Mouse (Mus musculus): ENCODE results near the gene Gm9821. TPM values are rescaled to one million over a fixed set of nuclear protein-coding genes. Genes with fewer than 3 reads are reported as not detected.

Gene Gm9821
- total RNA-seq (2021): not detected

GRCm38 (mm10) chr2:91945483-91945882 lies at the start of gene Gm9821:
Gm9821 (plus strand) TSS chr2:91945703.
- no peak for DNase-seq
- intact Hi-C loops (cut with DNase I): no loop called here

DNA sequence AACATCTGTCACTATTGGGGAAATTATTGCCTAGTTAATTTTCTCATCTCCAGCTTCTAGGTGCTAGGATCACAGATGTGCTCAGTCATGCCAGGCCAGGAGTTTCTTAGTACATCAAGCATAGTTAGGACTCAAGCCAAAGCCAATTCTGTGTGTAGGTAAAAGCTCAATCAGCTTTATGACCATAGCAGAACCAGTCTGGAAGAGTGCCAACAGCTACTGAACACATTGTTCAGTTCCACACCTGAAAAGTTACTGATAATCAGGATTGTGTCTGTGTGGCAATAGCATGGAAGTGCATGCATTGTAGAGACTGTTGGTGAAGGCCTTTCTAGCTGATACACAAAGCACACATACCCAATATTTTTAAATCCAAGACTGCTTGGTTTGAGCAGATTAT lies 47.5 kb upstream of the Gm9821 start:
- no peak for DNase-seq
- intact Hi-C loops (cut with DNase I): no loop called here

GRCm38 (mm10) chr2:91899141-91899540 lies 46.4 kb upstream of the Gm9821 start:
- intact Hi-C loops (cut with DNase I): no loop called here
- DNase-seq: no peak

GRCm38 (mm10) chr2:91900431-91900830 lies 45.1 kb upstream of the Gm9821 start:
- intact Hi-C loops (cut with DNase I): no loop called here
- no peak for DNase-seq

- DNase-seq: no peak
- intact Hi-C loops (cut with DNase I): no loop called here
Observed at GRCm38 (mm10) chr2:91902336-91902735, 43.2 kb upstream of the Gm9821 start.

- intact Hi-C loops (cut with DNase I): no loop called here
- DNase-seq: no peak
Observed at GRCm38 (mm10) chr2:91903171-91903925, 42.2 kb upstream of the Gm9821 start.

DNA sequence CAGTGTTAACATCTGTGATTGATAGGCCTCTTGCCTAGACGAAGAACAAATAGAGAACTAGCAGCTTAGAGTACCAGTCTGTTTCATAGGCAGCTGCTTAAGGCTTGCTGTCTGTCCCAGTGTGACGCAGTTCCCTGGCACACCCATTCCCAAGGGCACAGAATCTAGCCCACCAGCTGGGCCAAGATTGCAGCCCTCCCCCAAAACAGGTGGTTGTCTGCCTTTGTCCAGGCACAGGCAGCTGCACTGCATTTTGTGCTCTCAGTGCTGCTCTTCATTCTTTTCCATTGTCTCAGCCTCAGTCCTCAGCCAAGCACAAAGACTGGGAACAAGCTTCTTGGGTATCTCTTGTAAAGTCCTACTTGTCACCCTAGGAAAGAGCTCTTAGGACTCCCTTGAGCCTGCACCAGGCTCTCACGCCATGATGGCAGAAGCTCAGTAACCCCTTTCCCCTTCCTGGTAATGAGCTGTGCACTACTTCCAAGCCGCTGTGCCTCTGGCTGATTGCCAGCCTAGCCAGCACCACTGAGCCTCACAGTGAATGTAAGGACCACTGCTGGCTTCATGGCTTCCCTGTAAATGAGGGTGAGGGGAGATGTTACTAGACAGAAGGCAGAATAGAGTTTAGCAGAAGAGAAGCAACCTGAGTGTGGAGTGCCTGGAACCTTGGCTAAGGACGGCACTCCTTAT lies 40.7 kb upstream of the Gm9821 start:
- intact Hi-C loops (cut with DNase I): no loop called here
- DNase-seq: no peak

DNA sequence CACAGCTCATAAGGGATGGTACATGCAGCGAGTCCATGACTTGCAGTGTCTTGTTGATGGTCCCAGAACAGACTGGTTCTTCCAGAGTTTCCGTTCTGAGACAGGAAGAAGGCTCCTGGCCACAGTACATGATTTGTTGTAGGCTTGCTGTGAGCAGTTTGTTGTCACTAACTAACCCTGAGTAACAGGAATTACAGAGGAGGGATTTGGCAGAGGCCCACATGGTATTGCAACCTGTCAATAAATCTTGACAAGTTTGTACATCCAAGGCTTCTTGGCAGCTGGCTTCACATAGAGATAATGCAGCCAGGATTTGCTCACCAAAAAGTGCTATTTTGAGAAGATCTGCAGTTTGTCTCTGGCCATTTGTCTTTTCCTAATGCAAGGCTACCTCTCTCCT lies 39.4 kb upstream of the Gm9821 start:
- intact Hi-C loops (cut with DNase I): no loop called here
- no peak for DNase-seq

DNA sequence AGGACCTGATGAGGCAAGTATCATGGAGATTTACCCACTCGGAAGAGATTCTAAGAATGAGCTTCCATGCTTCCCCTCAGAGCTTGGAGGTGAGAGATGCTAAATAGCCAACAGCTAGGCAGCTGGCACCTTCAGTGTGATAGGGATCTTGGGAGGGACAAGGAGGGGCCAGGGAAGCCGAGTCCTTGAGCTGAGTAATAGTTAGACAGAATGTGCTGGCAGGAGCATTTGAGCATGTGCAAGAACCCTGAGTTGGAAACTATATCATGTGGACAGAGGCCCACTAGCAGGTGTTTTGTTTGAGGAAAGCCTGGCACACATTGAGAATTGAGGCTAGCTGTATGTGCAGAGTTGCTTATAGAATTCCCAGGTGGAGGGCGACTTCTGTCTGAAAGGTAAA lies 32.9 kb upstream of the Gm9821 start:
- DNase-seq: no peak
- intact Hi-C loops (cut with DNase I): no loop called here

DNA sequence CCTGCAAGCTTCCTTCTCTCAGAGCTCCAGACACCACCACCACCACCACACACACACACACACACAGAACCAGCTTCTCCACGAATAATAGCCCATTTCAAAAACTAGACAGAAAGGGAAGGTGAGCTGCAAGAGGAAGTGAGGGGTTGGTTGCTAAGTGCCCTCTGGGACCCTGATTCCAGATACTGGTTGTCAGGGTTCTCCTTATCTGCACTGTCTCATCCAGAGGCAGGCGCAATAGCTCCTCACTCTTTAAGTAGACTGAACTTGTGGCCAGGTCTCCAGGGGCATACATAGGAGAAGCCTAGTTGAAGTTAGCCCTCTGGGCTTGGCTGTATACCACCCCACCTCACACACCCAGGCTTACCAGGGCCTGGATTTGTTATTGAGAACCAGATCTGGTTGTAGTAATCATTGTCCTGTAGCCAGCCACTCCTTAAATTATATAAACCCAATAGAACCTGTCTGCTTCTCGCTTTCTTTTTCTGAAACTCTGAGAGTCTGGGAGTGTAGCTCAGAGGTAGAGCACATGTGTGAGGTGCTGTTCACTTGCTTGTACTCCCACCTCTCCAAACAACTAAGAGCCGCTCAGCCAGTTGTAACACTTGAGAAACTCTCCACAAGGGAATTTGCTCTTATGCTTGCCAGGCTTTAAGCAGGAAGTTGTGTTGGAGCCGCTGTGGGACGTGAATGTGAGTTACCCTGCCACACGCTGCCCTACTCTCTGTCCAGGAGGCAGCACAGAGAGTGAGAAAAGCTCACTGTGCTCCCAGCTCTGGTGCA lies 32.0 kb upstream of the Gm9821 start:
- DNase-seq: no peak
- intact Hi-C loops (cut with DNase I): no loop called here

DNA sequence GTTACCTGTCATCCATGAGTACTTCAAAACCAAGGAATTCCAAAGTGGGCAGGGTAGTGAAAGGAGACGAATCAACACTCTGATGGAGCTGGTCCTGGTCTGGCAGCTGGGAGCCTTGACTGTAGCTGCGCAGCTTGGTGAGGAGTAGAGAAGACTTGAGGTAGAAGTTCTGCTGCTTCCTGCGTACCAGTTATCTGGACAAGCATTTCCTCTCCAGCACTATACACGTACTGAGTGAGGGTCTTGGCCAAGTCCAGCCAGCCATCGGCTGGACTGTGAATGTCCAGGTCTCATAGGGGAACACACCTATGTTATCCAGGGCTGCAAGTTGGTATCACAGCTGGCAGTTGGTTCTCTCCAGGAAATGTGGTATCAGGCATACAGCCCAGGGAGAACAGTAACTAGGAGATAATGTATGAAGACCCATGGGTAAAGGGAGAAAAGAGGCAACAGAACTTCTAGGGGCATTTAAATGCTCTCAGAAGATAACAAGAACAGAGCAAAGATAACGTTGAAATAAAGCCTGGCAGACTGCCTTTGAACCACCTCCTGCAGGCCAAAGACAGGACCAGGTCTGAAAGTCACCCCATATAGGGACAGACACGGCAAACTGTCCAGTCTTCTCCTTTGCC lies 29.0 kb upstream of the Gm9821 start:
- intact Hi-C loops (cut with DNase I): no loop called here
- DNase-seq: no peak

DNA sequence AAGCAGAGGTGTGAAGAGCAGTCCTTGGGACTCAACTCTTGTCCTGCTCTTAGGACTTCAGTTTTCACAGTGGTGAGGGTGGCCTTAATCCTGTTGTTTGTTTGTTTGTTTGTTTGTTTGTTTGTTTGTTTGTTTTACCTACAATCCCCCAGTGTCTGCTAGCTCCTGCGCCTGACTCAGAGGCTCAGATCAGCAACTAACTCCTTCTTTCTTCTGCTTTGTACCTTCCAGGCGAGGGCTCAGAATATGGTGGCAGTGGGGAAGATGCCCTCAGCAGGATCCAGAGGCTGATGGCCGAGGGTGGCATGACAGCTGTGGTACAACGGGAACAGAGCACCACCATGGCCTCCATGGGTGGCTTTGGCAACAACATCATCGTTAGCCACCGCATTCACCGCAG lies 28.4 kb upstream of the Gm9821 start:
- intact Hi-C loops (cut with DNase I): no loop called here
- DNase-seq: no peak

- no peak for DNase-seq
- intact Hi-C loops (cut with DNase I): loop anchor here (5.0 kb wide), 1 partner anchor 143 kb away; no protein-coding TSS in a partner anchor
Observed at GRCm38 (mm10) chr2:91920130-91920529, 25.4 kb upstream of the Gm9821 start.

DNA sequence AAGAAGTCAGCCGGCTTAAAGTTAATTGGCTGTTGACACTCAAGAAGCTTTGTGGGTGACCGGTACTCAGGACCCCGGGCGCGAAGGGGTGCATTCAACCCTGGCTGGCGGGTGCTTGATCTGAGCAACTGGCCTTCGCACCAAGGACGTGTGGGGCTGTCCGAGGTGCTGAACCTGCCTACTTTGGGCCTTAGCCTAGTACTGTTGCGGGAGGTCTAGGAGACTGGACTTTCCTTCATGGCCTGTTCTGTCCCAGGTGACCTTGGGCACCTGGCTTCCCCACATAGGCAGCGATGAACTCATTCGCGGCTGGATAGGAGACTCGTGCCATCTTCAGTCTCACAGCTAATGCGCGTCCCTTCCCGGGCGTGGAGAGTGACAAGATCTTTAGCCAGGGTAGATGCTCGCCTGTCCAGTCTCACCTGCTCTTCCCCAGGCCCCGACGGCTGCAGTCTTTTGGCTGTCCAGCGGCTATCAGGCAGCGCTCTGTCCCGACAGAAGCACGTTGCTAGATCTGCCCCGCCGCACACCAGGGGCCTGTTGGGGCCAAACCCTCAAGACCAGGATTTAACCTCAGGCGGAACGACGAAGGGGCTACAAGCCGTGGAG lies 24.2 kb upstream of the Gm9821 start:
- intact Hi-C loops (cut with DNase I): loop anchor here (5.0 kb wide), 1 partner anchor 144 kb away; no protein-coding TSS in a partner anchor
- DNase-seq: no peak

DNA sequence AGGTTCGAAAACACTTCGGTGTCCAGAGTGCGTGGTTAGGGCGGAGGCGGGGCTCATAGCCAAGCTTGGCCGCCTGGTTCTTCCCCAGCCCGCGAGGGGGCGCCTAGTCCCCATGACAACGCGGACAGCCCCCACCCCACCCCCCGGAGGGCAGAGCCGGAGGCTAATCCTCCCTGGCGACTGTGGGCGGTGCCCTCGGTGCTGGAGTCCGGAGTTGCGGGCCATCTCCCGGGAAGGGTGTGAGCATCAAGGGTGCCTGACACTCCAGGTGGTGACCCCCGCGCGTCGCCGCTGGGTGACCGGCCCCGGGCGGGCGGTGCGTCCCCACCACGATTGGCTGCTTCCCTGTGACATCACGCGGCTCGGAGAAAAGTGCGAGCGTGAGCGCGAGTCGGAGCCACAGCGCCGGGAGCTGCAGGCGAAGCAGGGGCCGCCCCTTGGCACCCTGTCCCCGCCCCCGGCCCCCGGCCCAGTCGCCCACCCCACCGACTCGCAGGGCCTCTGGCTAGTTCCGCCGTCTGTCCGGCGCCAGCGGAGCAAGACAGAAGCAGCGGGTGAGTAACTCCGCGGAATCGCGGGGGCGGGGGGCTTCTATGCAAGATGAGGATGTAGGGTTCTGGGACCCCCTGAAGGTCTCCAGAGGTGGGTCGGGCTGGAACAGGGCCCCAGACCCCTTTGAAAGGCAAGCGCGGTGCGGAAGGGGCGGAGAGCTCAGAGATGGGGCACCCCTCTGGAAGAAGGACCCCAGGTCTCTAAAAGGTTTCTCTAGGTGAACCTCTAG lies 23.5 kb upstream of the Gm9821 start:
- DNase-seq: peak; percentile 82
- intact Hi-C loops (cut with DNase I): loop anchor here (5.0 kb wide), 1 partner anchor 145 kb away; no protein-coding TSS in a partner anchor

- intact Hi-C loops (cut with DNase I): loop anchor here (5.0 kb wide), 1 partner anchor 145 kb away; no protein-coding TSS in a partner anchor
- no peak for DNase-seq
Observed at GRCm38 (mm10) chr2:91922586-91923414, 22.7 kb upstream of the Gm9821 start.

- intact Hi-C loops (cut with DNase I): loop anchor here (5.0 kb wide), 1 partner anchor 146 kb away; no protein-coding TSS in a partner anchor
- peak; percentile 82 for DNase-seq
Observed at GRCm38 (mm10) chr2:91923415-91924337, 21.8 kb upstream of the Gm9821 start.

GRCm38 (mm10) chr2:91924726-91925125 lies 20.8 kb upstream of the Gm9821 start:
- intact Hi-C loops (cut with DNase I): loop anchor here (5.0 kb wide), 1 partner anchor 147 kb away; no protein-coding TSS in a partner anchor

More at GRCm38 (mm10) chr2:91924726-91925125, 20.8 kb upstream of the Gm9821 start:
- DNase-seq: no peak

Measured in left cerebral cortex, postnatal 4 days (tissue).